Mouse (Mus musculus) limb, embryonic 12.5 days (tissue): Measurements from ENCODE around the gene Ifnb1. TPM values are rescaled to one million over a fixed set of nuclear protein-coding genes. Genes with fewer than 3 reads are reported as not detected.
"Not testable (repeated sequence)": the region's sequence is repeated elsewhere in the genome, so short reads cannot be mapped to it uniquely, and the experiment has no call there.

ENCODE experiments used
- ATAC-seq: fragments of 200-750 bp; cut with Nextera tagmentation; 2 replicates; pipeline ENCODE4 v1.8.0; 2017; ENCODE audit warnings: low read depth, moderate TSS enrichment; ENCODE audit not compliant: insufficient number of reproducible peaks, insufficient read depth, low FRiP score, low TSS enrichment
- H3K27ac ChIP-seq: fragments of 300-500 bp; sonication (generic); 2 replicates; pipeline ENCODE4 v1.5.1; 2016; ENCODE audit warnings: mild to moderate bottlenecking, moderate library complexity
- H3K27me3 ChIP-seq: fragments of 300-500 bp; sonication (generic); 2 replicates; pipeline ENCODE4 v1.6.1; 2016; ENCODE audit warnings: mild to moderate bottlenecking, moderate library complexity
- H3K36me3 ChIP-seq: fragments of 300-500 bp; sonication (generic); 2 replicates; pipeline ENCODE4 v1.6.1; 2016; ENCODE audit warnings: mild to moderate bottlenecking, moderate library complexity
- H3K4me1 ChIP-seq: fragments of 300-500 bp; sonication (generic); replicated peaks from 2 replicates; pipeline ENCODE4 v1.6.1; 2016
- H3K4me2 ChIP-seq: fragments of 300-500 bp; sonication (generic); 2 replicates; pipeline ENCODE4 v1.6.1; 2016; ENCODE audit warnings: mild to moderate bottlenecking, moderate library complexity
- H3K4me3 ChIP-seq: fragments of 300-500 bp; sonication (generic); replicated peaks from 2 replicates; pipeline ENCODE4 v1.5.1; 2016; ENCODE audit warnings: mild to moderate bottlenecking
- H3K9ac ChIP-seq: fragments of 300-500 bp; sonication (generic); replicated peaks from 2 replicates; pipeline ENCODE4 v1.6.1; 2016; ENCODE audit warnings: mild to moderate bottlenecking, moderate library complexity
- H3K9me3 ChIP-seq: fragments of 300-500 bp; sonication (generic); 2 replicates; pipeline ENCODE4 v1.6.1; 2016; ENCODE audit warnings: mild to moderate bottlenecking, moderate library complexity
- WGBS: fragments of 180-500 bp; shearing (Covaris S2); methylation state at CpG from one replicate; pipeline ENCODE4 v1.1.7; 2016; 5-methylcytosine and 5-hydroxymethylcytosine counted together
- polyA plus RNA-seq: library from polyadenylated mRNA; unstranded; fragments of >200 nt; fragmentation: Nextera tagmentation; extraction: Ambion mirVana; gene quantifications from 2 replicates; pipeline ENCODE4 v1.2.1, GENCODE M21; 2016

Gene Ifnb1
- polyA plus RNA-seq: not detected in 2 replicates

- ATAC-seq: no peak
- WGBS: 89% methylated on average over 4 of the region's 4 CpGs
Measured at GRCm38 (mm10) chr4:88522674-88523073, at the start of gene Ifnb1. Gene Ifnb1, minus strand, starts transcription at chr4:88522774.

DNA sequence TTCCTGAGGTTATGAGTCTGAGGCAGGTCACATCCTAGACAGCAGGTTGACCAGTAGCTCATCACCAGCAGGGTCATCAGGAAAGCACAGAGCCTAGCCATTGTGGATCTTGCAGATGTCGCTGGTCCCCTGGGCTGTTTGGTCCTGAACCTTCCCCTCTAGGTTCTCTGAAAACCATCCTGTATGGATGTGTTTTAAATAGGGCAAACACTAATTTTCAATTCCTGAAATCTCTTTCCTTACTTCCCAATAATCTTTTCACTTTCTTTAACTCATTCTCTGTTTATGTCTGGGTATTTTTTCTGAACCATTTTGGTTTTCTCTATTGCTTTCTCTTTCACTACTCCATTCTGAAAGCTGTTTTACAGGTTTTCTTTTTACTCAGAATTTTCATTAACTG lies 49.1 kb upstream of the Ifnb1 start, which contains the start of gene Ifna14:
TSS of gene Ifna14 (minus strand) at position 101 of the 400 bp plus-strand sequence.
- H3K9me3 ChIP-seq: no peaks in the 10 kb centered on the region
- no peaks in the 10 kb centered on the region for H3K4me1 ChIP-seq
- no peak within 1 kb of the TSS for H3K27ac ChIP-seq
- no peak within 1 kb of the TSS for H3K9ac ChIP-seq
- ATAC-seq: no peak
- H3K36me3 ChIP-seq: no peaks in the 10 kb centered on the region
- H3K4me3 ChIP-seq: no peak within 1 kb of the TSS
- WGBS: 63% methylated on average over 1 of the region's 1 CpGs
- H3K4me2 ChIP-seq: no peak within 1 kb of the TSS
- no peaks in the 10 kb centered on the region for H3K27me3 ChIP-seq

More at GRCm38 (mm10) chr4:88522674-88523073, at the start of gene Ifnb1:
- Histone ChIP-seq H3K27ac (no peak within 1 kb of the TSS), H3K4me1 (no peaks in the 10 kb centered on the region), H3K4me2 (no peak within 1 kb of the TSS), H3K9ac (no peak within 1 kb of the TSS), H3K27me3 (no peaks in the 10 kb centered on the region), H3K4me3 (no peak within 1 kb of the TSS), H3K9me3 (no peaks in the 10 kb centered on the region), H3K36me3 (no peaks in the 10 kb centered on the region)

- Histone ChIP-seq H3K36me3 (no peaks in the 10 kb centered on the region), H3K9me3 (no peaks in the 10 kb centered on the region), H3K4me2 (no peak overlapping the region), H3K27me3 (no peaks in the 10 kb centered on the region), H3K9ac (no peak overlapping the region), H3K4me3 (no peak overlapping the region), H3K27ac (no peak overlapping the region), H3K4me1 (no peaks in the 10 kb centered on the region)
- no peak for ATAC-seq
- WGBS: 95% methylated on average over 1 of the region's 1 CpGs
Measured at GRCm38 (mm10) chr4:88561791-88562190, 39.2 kb upstream of the Ifnb1 start.

DNA sequence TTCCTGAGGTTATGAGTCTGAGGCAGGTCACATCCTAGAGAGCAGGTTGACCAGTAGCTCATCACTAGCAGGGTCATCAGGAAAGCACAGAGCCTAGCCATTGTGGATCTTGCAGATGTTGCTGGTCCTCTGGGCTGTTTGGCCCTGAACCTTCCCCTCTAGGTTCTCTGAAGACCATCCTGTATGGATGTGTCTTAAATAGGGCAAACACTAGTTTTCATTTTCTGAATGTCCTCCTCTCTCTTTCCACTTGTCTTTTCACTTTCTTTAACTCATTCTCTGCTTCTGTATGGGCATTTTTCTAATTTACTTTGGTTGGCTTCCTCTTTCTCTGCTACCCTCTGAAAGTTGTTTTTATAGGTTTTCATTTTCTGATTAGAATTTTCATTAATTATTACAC lies 35.6 kb upstream of the Ifnb1 start, which contains the start of gene Ifna15:
TSS of gene Ifna15 (minus strand) at position 101 of the 400 bp plus-strand sequence.
- not testable (repeated sequence) for H3K4me3 ChIP-seq, H3K9ac ChIP-seq, H3K27me3 ChIP-seq, H3K36me3 ChIP-seq, H3K4me2 ChIP-seq, H3K27ac ChIP-seq, ATAC-seq, H3K4me1 ChIP-seq, H3K9me3 ChIP-seq

DNA sequence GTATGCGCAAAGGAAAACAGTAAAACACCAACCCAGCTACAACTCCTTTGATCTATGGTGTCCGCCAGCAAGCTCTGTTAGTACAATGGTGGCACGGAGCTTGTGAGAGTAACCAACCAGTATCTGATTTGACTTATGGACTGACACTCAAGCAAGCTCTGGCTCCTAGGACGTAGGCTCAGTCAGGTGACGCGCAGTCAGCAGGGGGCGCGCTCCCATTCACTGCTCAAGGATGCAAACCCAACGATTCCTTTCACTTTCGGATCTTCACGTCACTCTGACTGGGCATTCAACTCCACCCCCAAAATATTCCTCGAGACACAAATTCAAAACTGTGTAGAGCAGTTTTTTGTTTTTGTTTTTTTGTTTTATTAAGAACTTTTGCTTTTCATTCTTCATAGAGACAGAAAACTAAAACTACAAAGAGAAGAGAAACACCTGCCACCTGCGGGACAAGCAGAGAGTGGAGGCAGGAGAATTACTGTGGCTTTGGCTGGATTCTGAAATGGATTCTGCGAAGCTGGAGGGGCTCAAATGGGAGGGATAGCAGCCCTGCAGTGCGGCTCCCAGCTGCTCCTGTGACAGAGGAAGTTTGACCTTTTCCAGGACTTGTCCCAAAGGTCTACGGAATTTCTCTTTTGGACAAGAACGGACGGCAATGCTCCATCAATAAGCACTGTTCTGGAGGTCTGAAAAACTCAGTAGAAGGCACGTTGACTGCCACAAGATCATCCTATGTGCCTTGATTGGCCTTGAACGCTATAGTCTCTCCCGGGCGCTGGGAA lies 27.8 kb upstream of the Ifnb1 start:
- no peaks in the 10 kb centered on the region for H3K27me3 ChIP-seq
- H3K9me3 ChIP-seq: no peaks in the 10 kb centered on the region
- H3K4me1 ChIP-seq: no peaks in the 10 kb centered on the region; the same call in 1 of the 2 replicates
- H3K9ac ChIP-seq: no peak overlapping the region
- H3K4me2 ChIP-seq: peak overlapping the region; percentile 51
- 33% methylated on average over 22 of the region's 22 CpGs for WGBS
- ATAC-seq: peak; percentile 73; the same call in 1 of the 2 replicates
- H3K27ac ChIP-seq: no peak overlapping the region
- no peaks in the 10 kb centered on the region for H3K36me3 ChIP-seq
- peak overlapping the region; percentile 24 for H3K4me3 ChIP-seq

GRCm38 (mm10) chr4:88547986-88548385 lies 25.4 kb upstream of the Ifnb1 start:
- H3K27me3 ChIP-seq: no peaks in the 10 kb centered on the region
- ATAC-seq: no peak
- no peaks in the 10 kb centered on the region; the same call in 1 of the 2 replicates for H3K4me1 ChIP-seq

GRCm38 (mm10) chr4:88543649-88544234 lies 21.2 kb upstream of the Ifnb1 start:
- no peak overlapping the region for H3K9ac ChIP-seq
- 47% methylated on average over 2 of the region's 2 CpGs for WGBS
- H3K4me2 ChIP-seq: no peak overlapping the region
- H3K27ac ChIP-seq: no peak overlapping the region
- H3K4me3 ChIP-seq: no peak overlapping the region
- H3K4me1 ChIP-seq: no peaks in the 10 kb centered on the region
- no peaks in the 10 kb centered on the region for H3K36me3 ChIP-seq
- H3K27me3 ChIP-seq: no peaks in the 10 kb centered on the region
- peak; percentile 63; the same call in 1 of the 2 replicates for ATAC-seq
- no peaks in the 10 kb centered on the region for H3K9me3 ChIP-seq

More at GRCm38 (mm10) chr4:88547986-88548385, 25.4 kb upstream of the Ifnb1 start:
- 81% methylated on average over 1 of the region's 1 CpGs for WGBS
- H3K4me3 ChIP-seq: no peak overlapping the region
- no peak overlapping the region for H3K4me2 ChIP-seq
- H3K36me3 ChIP-seq: no peaks in the 10 kb centered on the region
- H3K27ac ChIP-seq: no peak overlapping the region
- no peak overlapping the region for H3K9ac ChIP-seq
- H3K9me3 ChIP-seq: no peaks in the 10 kb centered on the region

DNA sequence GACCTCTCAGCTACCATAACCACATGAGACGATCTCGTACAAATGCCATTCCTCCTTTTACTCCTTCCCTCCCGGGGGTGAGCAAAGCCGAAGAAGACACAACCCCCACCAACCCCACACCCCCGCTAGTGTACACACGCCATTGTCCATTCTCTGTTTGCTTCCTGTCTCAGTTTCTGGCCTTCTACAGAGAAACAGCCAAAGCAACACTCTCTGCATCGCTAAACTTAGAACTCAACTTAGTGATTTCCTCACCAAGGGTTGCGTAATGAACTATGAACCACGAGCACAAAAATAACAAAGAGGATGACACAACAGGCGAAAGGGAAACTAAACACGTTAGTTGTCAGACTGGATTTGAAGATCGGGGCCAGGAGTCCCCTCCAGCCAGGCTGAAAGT lies 14.8 kb upstream of the Ifnb1 start:
- H3K9ac ChIP-seq: no peak overlapping the region
- ATAC-seq: no peak
- no peaks in the 10 kb centered on the region for H3K27me3 ChIP-seq
- WGBS: 85% methylated on average over 12 of the region's 12 CpGs
- no peak overlapping the region for H3K27ac ChIP-seq
- H3K4me1 ChIP-seq: no peaks in the 10 kb centered on the region
- no peak overlapping the region for H3K4me3 ChIP-seq
- H3K36me3 ChIP-seq: no peaks in the 10 kb centered on the region
- no peaks in the 10 kb centered on the region for H3K9me3 ChIP-seq
- no peak overlapping the region for H3K4me2 ChIP-seq

DNA sequence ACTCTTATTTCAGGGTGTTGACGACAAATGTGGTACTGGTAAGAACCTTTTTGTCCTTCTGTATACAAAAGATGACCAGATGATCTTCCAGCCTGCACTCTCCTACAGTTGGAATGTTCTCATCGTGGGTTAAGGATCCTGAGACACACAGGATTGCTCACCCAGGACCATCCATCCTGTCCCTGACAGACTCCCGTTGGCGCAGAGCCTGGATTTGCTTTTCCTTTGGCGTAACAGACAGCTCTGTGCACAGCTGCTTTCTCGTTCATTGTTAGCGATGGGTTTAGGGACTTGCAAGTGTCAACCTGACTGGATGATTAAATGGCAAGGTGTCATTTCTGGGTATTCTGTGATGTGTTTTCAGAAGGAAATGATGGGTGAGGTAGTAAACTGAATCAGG lies 14.1 kb upstream of the Ifnb1 start:
- H3K36me3 ChIP-seq: no peaks in the 10 kb centered on the region
- no peak overlapping the region for H3K4me2 ChIP-seq
- no peak for ATAC-seq
- H3K4me3 ChIP-seq: no peak overlapping the region
- H3K4me1 ChIP-seq: no peaks in the 10 kb centered on the region
- 73% methylated on average over 7 of the region's 7 CpGs for WGBS
- H3K9me3 ChIP-seq: no peaks in the 10 kb centered on the region
- H3K27ac ChIP-seq: no peak overlapping the region
- H3K27me3 ChIP-seq: no peaks in the 10 kb centered on the region
- no peak overlapping the region for H3K9ac ChIP-seq

DNA sequence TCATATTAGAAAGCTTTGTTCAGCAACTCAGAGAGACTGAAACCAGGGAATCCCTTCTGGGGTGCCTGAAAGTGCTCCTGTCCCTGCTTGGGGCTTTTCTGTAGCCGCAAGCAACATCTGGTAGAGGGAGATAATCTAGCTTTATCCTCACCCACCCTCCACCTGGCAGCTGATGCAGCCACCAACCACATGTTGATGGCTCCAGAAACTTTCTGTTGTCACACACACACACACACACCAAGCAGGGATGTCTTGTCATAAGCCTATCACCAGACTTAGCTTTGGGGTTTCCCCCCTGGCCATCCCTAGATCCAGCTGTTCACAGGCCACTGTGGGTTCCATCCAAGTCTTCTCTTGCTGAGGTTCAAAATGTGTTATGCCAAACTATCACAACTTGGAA lies 13.2 kb upstream of the Ifnb1 start:
- no peak overlapping the region for H3K4me3 ChIP-seq
- H3K4me2 ChIP-seq: no peak overlapping the region
- no peaks in the 10 kb centered on the region for H3K9me3 ChIP-seq
- no peaks in the 10 kb centered on the region for H3K4me1 ChIP-seq
- H3K36me3 ChIP-seq: no peaks in the 10 kb centered on the region
- H3K27me3 ChIP-seq: no peaks in the 10 kb centered on the region
- no peak overlapping the region for H3K9ac ChIP-seq
- no peak for ATAC-seq
- no peak overlapping the region for H3K27ac ChIP-seq
- 79% methylated on average over 1 of the region's 1 CpGs for WGBS

- ATAC-seq: no peak
- Histone ChIP-seq H3K27me3 (no peaks in the 10 kb centered on the region), H3K4me3 (no peak overlapping the region), H3K4me2 (no peak overlapping the region), H3K4me1 (no peaks in the 10 kb centered on the region), H3K36me3 (no peaks in the 10 kb centered on the region), H3K9ac (no peak overlapping the region), H3K9me3 (no peaks in the 10 kb centered on the region), H3K27ac (no peak overlapping the region)
- 94% methylated on average over 1 of the region's 1 CpGs for WGBS
Measured at GRCm38 (mm10) chr4:88534903-88535302, 12.3 kb upstream of the Ifnb1 start.
